Mouse (Mus musculus) forebrain, embryonic 14.5 days (tissue): ENCODE measurements around the gene Olfr1331. TPM values are rescaled to one million over a fixed set of nuclear protein-coding genes. Genes with fewer than 3 reads are reported as not detected.

ENCODE experiments used
- polyA plus RNA-seq: library from polyadenylated mRNA; unstranded; fragments of >200 nt; fragmentation: Nextera tagmentation; extraction: Ambion mirVana; gene quantifications from 2 replicates; pipeline ENCODE4 v1.2.1, GENCODE M21; 2014

Olfr1331 gene
- polyA plus RNA-seq, 1 experiment from 2014 or later, result not detected

Other genes starting within 250 kb of the Olfr1331 start
- gene Cfap57, start 243.9 kb upstream of the Olfr1331 start, polyA plus RNA-seq, result 0.81 and 0.91 TPM in 2 replicates
- gene Ebna1bp2, start 243.8 kb upstream of the Olfr1331 start, polyA plus RNA-seq, result 167 and 176 TPM in 2 replicates
- gene Olfr62, start 205.7 kb upstream of the Olfr1331 start, polyA plus RNA-seq, result not detected in 2 replicates
- not detected in 2 replicates for gene Olfr1342, start 171.9 kb upstream of the Olfr1331 start, polyA plus RNA-seq
- gene Olfr1341, start 161.1 kb upstream of the Olfr1331 start, polyA plus RNA-seq, result not detected in 2 replicates
- gene Olfr1340, start 144.5 kb upstream of the Olfr1331 start, polyA plus RNA-seq, result not detected in 2 replicates
- gene Olfr1339, start 132.5 kb upstream of the Olfr1331 start, polyA plus RNA-seq, result not detected in 2 replicates
- not detected in 2 replicates for gene Olfr1338, start 105.9 kb upstream of the Olfr1331 start, polyA plus RNA-seq
- not detected in 2 replicates for gene Olfr1337, start 82.1 kb upstream of the Olfr1331 start, polyA plus RNA-seq
- not detected in 2 replicates for gene Olfr1335, start 54.7 kb upstream of the Olfr1331 start, polyA plus RNA-seq
- gene Olfr1333, start 28.4 kb upstream of the Olfr1331 start, polyA plus RNA-seq, result not detected in 2 replicates
- gene Olfr1330, start 23.9 kb downstream of the Olfr1331 start, polyA plus RNA-seq, result not detected in 2 replicates
- not detected in 2 replicates for gene Olfr1329, start 52.8 kb downstream of the Olfr1331 start, polyA plus RNA-seq
- not detected in 2 replicates for gene Olfr1328, start 74.0 kb downstream of the Olfr1331 start, polyA plus RNA-seq
- gene Lao1, start 96.9 kb downstream of the Olfr1331 start, polyA plus RNA-seq, result 0.11 and 0.42 TPM in 2 replicates
- 85.3 and 96.7 TPM in 2 replicates for gene Slc2a1, start 244.1 kb downstream of the Olfr1331 start, polyA plus RNA-seq